Comparison of ENCODE assay signal across 8 mouse cellular contexts in genomic region chr19:47179272-47179809, GRCm38 (mm10). TPM values are rescaled to one million over a fixed set of nuclear protein-coding genes. Genes with fewer than 3 reads are reported as not detected.
A peak's percentile ranks its signal among the peaks of the same experiment; 100 is the strongest.
DNase-seq lines count a peak whose midpoint lies in the region; ATAC-seq lines count a peak whose summit lies in the region.

No protein-coding gene starts in this region.

- peaks cover 26% of the 10 kb centered on the region for H3K27me3 ChIP-seq in embryonic facial prominence, embryonic 11.5 days (ENCODE audit: control insufficient read depth, insufficient read depth, low read length)
- H3K27me3 ChIP-seq in hindbrain, embryonic 15.5 days: no peaks in the 10 kb centered on the region
- H3K27me3 ChIP-seq in liver, embryonic 12.5 days (replicated peaks): peaks cover 86% of the 10 kb centered on the region

- WGBS in embryonic facial prominence, embryonic 11.5 days: under 1% methylated on average over 37 of the region's 42 CpGs
- under 1% methylated on average over 37 of the region's 42 CpGs for WGBS in hindbrain, embryonic 15.5 days
- WGBS in liver, embryonic 12.5 days (ENCODE audit: insufficient replicate concordance): 2% methylated on average over 33 of the region's 42 CpGs

- ATAC-seq in embryonic facial prominence, embryonic 11.5 days (replicated peaks; ENCODE audit: insufficient number of reproducible peaks, low FRiP score, low TSS enrichment, low read depth): peak; percentile 45; the same call in 1 of the 2 replicates
- peak; percentile 59 for ATAC-seq in hindbrain, embryonic 15.5 days (ENCODE audit: low FRiP score, low read depth)
- ATAC-seq in liver, embryonic 12.5 days: no peak
- no peak for ATAC-seq in megakaryocyte-erythroid progenitor cell, adult 5-6 weeks (replicated peaks; ENCODE audit: low FRiP score, low TSS enrichment, poor library complexity, severe bottlenecking)

- peak; percentile 11 for DNase-seq in kidney, adult 18-20 months
- no peak for DNase-seq in kidney, adult 8-10 months
- DNase-seq in ZHBTc4 (ENCODE audit: low read depth, low spot score): peak; percentile 77
- DNase-seq in embryonic facial prominence, embryonic 11.5 days (ENCODE audit: low spot score): peak; percentile 43
- DNase-seq in right cerebral cortex, adult 18-20 months: peak; percentile 52

- H3K36me3 ChIP-seq in embryonic facial prominence, embryonic 11.5 days (replicated peaks; ENCODE audit: control insufficient read depth, insufficient read depth, low read depth, low read length): no peaks in the 10 kb centered on the region
- H3K36me3 ChIP-seq in hindbrain, embryonic 15.5 days: no peaks in the 10 kb centered on the region
- no peaks in the 10 kb centered on the region for H3K36me3 ChIP-seq in liver, embryonic 12.5 days

- peak overlapping the region; percentile 67 for H3K4me3 ChIP-seq in embryonic facial prominence, embryonic 11.5 days (ENCODE audit: low read depth, low read length)
- peak overlapping the region; percentile 84 for H3K4me3 ChIP-seq in hindbrain, embryonic 15.5 days
- H3K4me3 ChIP-seq in liver, embryonic 12.5 days: peak overlapping the region; percentile 59

- H3K4me2 ChIP-seq in embryonic facial prominence, embryonic 11.5 days (ENCODE audit: low read depth, low read length): peak overlapping the region; percentile 100
- H3K4me2 ChIP-seq in hindbrain, embryonic 15.5 days: peak overlapping the region; percentile 96
- H3K4me2 ChIP-seq in liver, embryonic 12.5 days: peak overlapping the region; percentile 79

- peaks cover 5% of the 10 kb centered on the region; the same call in 1 of the 2 replicates for H3K4me1 ChIP-seq in embryonic facial prominence, embryonic 11.5 days (ENCODE audit: control insufficient read depth, insufficient read depth, low read length)
- H3K4me1 ChIP-seq in hindbrain, embryonic 15.5 days (replicated peaks): peaks cover 25% of the 10 kb centered on the region
- peaks cover 9% of the 10 kb centered on the region; the same call in 1 of the 2 replicates for H3K4me1 ChIP-seq in liver, embryonic 12.5 days

- no peak overlapping the region for H3K27ac ChIP-seq in embryonic facial prominence, embryonic 11.5 days (replicated peaks; ENCODE audit: low read depth, low read length)
- H3K27ac ChIP-seq in hindbrain, embryonic 15.5 days (replicated peaks): peak overlapping the region; percentile 86
- H3K27ac ChIP-seq in liver, embryonic 12.5 days: no peak overlapping the region

- H3K9ac ChIP-seq in embryonic facial prominence, embryonic 11.5 days (replicated peaks; ENCODE audit: low read length): peak overlapping the region; percentile 68
- peak overlapping the region; percentile 70 for H3K9ac ChIP-seq in hindbrain, embryonic 15.5 days
- H3K9ac ChIP-seq in liver, embryonic 12.5 days: peak overlapping the region; percentile 38; the same call in 1 of the 2 replicates

- H3K9me3 ChIP-seq in embryonic facial prominence, embryonic 11.5 days (replicated peaks; ENCODE audit: control insufficient read depth, low read length): no peaks in the 10 kb centered on the region
- H3K9me3 ChIP-seq in hindbrain, embryonic 15.5 days: no peaks in the 10 kb centered on the region
- H3K9me3 ChIP-seq in liver, embryonic 12.5 days (replicated peaks): no peaks in the 10 kb centered on the region

RNA-seq across cellular contexts. Expression of gene Neurl1a, which starts 0.7 kb away (rescaled TPM):
- polyA plus RNA-seq in embryonic facial prominence, embryonic 11.5 days (2014; fragmentation: Nextera tagmentation; extraction: Ambion mirVana): 2.9 and 3.2 TPM in 2 replicates
- 17.6 and 17.9 TPM in 2 replicates for polyA plus RNA-seq in hindbrain, embryonic 15.5 days (2015; fragmentation: Nextera tagmentation; extraction: Ambion mirVana)
- polyA plus RNA-seq in liver, embryonic 12.5 days (2016; fragmentation: Nextera tagmentation; extraction: Ambion mirVana): 2.2 and 2.6 TPM in 2 replicates
- total RNA-seq in megakaryocyte-erythroid progenitor cell, adult 5-6 weeks (2014; fragmentation: Nextera tagmentation): 0.04 TPM in 1 of 2 replicates, not detected in the other
- total RNA-seq in megakaryocyte-erythroid progenitor cell, adult 5-6 weeks (2017): not detected in 2 replicates

RNA-seq across cellular contexts. Expression of gene Calhm3, which starts 21.8 kb away (rescaled TPM):
- not detected in 2 replicates for polyA plus RNA-seq in embryonic facial prominence, embryonic 11.5 days (2014; fragmentation: Nextera tagmentation; extraction: Ambion mirVana)
- polyA plus RNA-seq in hindbrain, embryonic 15.5 days (2015; fragmentation: Nextera tagmentation; extraction: Ambion mirVana): not detected in 2 replicates
- polyA plus RNA-seq in liver, embryonic 12.5 days (2016; fragmentation: Nextera tagmentation; extraction: Ambion mirVana): not detected in 2 replicates
- total RNA-seq in megakaryocyte-erythroid progenitor cell, adult 5-6 weeks (2014; fragmentation: Nextera tagmentation): not detected in 2 replicates
- total RNA-seq in megakaryocyte-erythroid progenitor cell, adult 5-6 weeks (2017): not detected in 2 replicates

RNA-seq across cellular contexts. Expression of gene Calhm1, which starts 35.3 kb away (rescaled TPM):
- polyA plus RNA-seq in embryonic facial prominence, embryonic 11.5 days (2014; fragmentation: Nextera tagmentation; extraction: Ambion mirVana): not detected in 2 replicates
- polyA plus RNA-seq in hindbrain, embryonic 15.5 days (2015; fragmentation: Nextera tagmentation; extraction: Ambion mirVana): not detected in 2 replicates
- polyA plus RNA-seq in liver, embryonic 12.5 days (2016; fragmentation: Nextera tagmentation; extraction: Ambion mirVana): not detected in 2 replicates
- total RNA-seq in megakaryocyte-erythroid progenitor cell, adult 5-6 weeks (2014; fragmentation: Nextera tagmentation): not detected in 2 replicates
- not detected in 2 replicates for total RNA-seq in megakaryocyte-erythroid progenitor cell, adult 5-6 weeks (2017)

RNA-seq across cellular contexts. Expression of gene Calhm2, which starts 41.2 kb away (rescaled TPM):
- 1.3 and 1.7 TPM in 2 replicates for polyA plus RNA-seq in embryonic facial prominence, embryonic 11.5 days (2014; fragmentation: Nextera tagmentation; extraction: Ambion mirVana)
- polyA plus RNA-seq in hindbrain, embryonic 15.5 days (2015; fragmentation: Nextera tagmentation; extraction: Ambion mirVana): 1.3 and 1.6 TPM in 2 replicates
- polyA plus RNA-seq in liver, embryonic 12.5 days (2016; fragmentation: Nextera tagmentation; extraction: Ambion mirVana): 1.9 and 2.4 TPM in 2 replicates
- total RNA-seq in megakaryocyte-erythroid progenitor cell, adult 5-6 weeks (2014; fragmentation: Nextera tagmentation): 3.2 and 3.6 TPM in 2 replicates
- 1.6 and 2.3 TPM in 2 replicates for total RNA-seq in megakaryocyte-erythroid progenitor cell, adult 5-6 weeks (2017)

Comparison
In these comparisons a context has a peak if more than half of its experiments do, and no peak if none do; other contexts are left out.
1. DNase-seq: peak in kidney, adult 18-20 months (single experiment), ZHBTc4 (single experiment), embryonic facial prominence, embryonic 11.5 days (single experiment) and right cerebral cortex, adult 18-20 months (single experiment); none in kidney, adult 8-10 months (0 of 2).
2. ATAC-seq: peak in embryonic facial prominence, embryonic 11.5 days (single experiment) and hindbrain, embryonic 15.5 days (single experiment); none in liver, embryonic 12.5 days (single experiment) and megakaryocyte-erythroid progenitor cell, adult 5-6 weeks (single experiment).
3. Peak in every context shown above with its lines, with median percentiles within 50 percentile points of each other: H3K4me2 ChIP-seq, H3K4me3 ChIP-seq and H3K9ac ChIP-seq.